Mouse (Mus musculus): ENCODE data around the gene Sec23ip.
"Not testable (repeated sequence)": the region's sequence is repeated elsewhere in the genome, so short reads cannot be mapped to it uniquely, and the experiment has no call there.

The Sec23ip gene

DNA sequence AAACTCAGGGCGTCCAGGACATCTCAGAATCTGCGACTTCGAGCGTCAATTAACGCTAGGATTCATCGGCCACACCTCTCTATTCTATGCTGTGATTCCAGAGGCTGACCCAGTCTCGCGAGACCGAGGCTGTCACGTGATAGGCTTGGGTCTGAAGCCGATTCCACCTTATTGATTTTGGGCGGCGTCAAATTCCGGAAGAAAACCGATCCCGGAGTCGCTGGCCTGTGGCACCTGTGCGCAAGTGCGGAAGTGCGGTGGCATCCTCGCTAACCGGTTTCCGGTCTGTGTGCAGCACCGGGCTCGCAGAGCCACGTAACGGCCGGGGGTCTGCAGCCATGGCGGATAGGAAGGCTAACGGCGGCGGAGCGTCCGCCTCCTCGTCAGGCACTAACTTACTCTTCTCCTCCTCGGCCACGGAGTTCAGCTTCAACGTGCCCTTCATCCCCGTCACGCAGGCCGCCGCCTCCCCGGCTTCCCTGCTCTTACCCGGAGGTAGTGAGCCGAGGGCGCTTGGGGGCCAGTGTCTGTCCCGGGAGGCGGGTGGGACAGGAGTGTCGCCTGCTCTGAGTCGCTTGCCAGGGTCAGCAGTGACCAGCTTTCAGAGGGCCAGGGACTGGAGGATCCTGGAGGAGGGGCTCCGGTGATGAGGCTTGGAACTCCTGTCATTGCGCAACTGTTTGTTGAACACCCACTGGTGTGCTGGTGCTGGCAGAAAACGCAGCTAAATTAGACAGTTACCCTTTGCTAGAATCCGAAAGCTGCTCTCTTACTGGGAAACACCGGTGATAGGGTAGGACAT is at the start of gene Sec23ip:
Sec23ip (plus strand) TSS at position 260 of the 802 bp plus-strand sequence.
- DNase-seq, result peak; percentile 96

DNA sequence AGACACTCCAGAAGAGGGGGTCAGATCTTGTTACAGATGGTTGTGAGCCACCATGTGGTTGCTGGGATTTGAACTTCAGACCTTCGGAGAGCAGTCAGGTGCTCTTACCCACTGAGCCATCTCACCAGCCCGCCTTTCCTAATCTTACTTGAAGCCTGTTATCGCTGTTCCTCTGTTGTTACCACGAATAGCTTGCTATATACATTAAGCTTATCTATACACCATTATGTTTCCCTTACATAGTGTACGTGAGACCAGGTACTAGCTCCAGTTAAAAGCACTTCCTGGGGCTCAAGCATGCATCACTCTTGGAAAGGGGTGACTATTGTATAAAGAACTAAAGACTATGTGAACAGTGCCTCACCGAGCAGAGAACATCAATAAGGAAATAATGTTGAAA is 44.8 kb upstream of the Sec23ip start:
- DNase-seq, result not testable (repeated sequence)

DNA sequence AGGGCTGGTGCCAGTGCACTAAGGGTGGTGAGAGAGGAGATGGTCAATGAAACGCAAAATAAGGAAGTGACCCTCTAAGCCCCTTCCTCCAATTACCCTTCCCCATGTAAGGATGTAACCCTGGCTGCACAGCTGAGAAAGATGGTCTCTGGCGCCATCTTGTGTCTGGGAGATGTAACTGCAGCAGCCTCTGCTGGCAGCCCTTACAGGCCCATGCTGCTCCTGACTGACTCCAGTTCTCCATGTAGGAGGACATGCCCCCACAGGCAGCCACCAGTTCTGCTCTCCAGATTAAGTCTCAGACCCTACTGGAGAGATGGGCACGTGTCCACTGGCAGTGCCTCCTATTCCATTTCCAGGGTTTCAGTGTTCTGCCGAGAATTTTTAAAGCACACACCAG is 39.0 kb upstream of the Sec23ip start:
- peak; percentile 76 for DNase-seq

DNA sequence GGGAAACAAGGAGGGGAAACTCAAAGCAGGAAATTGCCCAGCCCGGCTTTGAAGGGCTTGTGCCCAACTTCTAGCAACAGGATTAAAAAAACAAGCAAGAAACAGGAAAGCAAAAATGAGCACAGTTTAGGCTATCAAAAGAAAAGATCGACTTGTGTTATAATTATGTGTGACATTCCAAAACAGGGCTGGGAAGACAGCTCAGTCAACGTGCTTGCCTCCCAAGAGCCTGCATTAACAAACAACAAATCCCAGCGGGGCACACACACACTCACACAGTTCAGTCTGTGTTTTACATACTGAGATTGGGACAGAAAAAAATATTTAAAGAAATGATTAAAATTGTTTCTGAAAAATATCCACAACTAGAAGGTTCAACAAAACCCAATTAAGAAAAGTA is 26.8 kb upstream of the Sec23ip start:
- no peak for DNase-seq

DNA sequence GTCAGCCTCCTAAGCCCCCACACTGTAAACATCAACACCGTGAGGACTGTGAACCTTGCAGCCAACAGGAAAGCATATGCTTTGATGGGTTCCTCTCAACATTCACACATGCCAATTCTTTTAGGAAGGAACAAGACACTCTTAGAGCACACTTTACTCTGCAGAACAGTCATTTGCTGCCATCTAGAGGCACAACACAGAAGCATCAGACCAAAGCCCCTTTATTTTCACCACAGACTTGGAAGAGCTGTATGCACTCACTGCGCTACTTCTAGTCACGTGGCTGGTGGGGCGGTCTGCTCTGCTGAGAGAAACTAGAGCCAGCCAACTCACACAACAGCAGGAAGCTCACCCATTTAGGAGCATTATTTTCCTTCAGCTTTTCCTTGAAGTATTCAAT is 20.0 kb upstream of the Sec23ip start:
- DNase-seq, result peak; percentile 73

DNA sequence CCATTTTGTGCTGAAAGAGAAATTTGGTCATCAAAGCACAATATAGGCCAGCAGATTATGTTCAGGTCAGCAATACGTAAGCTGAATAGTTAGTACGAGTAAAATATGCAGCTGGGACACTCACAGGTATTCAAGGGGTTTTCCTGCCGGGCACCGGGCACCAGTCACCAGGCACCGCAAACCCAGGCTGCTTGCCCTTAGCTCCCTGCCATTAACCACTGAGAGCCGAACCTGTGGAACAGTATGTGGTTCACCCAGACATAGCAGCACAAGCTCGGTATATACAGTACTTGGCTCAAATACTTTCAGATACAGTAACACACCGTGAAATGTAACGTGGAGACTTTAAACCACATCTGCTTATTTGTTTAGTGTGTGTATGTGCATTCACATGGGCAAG is 19.6 kb upstream of the Sec23ip start:
- DNase-seq, result no peak

DNA sequence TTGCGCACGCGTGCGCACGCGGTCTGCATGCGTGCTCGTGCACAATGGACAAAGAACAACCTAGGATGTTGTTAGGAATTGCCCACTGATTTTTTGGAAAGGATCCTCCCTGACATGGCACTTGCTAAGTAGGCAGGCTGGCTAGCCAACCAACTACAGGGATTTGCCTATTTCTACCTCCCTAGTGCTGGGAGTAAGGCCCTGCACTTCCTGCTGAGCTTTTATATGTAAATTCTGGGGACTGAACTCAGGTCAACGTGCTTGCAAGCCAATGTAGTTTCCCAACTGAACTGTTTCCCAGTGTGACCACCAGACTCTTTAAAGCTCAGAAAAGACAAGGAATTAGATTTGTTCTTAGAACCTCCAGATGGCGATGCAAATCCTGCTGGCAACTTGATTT is 17.7 kb upstream of the Sec23ip start:
- DNase-seq, result no peak

DNA sequence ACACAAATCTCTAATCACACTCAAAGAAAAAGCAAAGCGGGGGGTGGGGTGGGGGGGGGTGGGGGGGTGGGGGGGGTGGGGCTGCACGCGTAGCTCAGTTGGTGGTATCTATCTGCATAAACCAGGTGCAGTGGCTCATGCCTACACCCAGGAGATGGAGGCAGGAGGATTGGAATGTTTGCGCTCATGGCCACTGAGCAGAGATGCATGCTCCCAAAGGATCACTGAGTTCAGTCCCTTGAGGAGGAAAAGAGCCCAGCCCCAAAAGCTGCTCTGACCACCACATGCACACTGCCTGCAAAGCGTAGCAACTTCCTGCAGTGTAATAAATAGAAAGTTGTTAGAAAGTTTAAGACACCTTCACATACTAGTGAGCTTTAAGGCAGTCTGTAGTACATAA is 17.0 kb upstream of the Sec23ip start:
- DNase-seq, result no peak

DNA sequence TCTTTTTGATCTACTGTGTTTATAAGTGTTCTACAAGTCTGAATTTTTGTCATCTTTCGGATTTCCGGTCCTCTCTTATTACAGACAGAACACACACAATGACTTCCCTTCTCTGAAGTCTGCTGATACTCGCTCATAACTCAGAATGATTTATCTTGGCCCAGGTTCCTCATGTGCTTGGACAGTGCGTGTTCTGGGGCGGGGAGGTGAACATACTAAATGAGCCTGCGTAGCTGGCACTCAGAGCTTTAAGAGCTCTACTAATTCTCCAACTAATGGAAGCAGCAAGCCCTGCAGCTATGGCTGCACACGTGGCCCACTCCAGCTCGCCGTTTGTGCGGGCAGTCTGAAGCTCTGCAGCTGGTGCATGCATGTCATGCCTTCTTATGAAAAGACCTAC is 16.0 kb upstream of the Sec23ip start:
- no peak for DNase-seq

DNA sequence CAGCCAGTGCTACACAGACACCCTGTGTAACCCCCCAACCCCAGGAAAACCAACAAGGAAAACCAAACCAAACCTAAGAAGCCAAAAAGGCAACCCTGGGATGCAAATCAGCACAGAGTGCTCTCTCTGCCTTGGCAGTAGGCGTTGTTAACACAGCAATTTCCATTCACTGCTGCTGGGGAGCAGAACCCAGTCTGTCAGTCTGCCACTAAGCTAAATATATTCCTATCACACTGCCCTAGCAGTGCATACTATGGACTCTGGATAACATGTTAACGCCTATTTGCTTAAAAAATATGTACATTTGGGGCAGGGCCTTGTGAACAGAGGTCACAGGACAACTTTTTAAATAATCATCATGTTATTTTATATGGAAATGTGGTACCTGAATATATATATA is 13.2 kb upstream of the Sec23ip start:
- DNase-seq, result no peak

DNA sequence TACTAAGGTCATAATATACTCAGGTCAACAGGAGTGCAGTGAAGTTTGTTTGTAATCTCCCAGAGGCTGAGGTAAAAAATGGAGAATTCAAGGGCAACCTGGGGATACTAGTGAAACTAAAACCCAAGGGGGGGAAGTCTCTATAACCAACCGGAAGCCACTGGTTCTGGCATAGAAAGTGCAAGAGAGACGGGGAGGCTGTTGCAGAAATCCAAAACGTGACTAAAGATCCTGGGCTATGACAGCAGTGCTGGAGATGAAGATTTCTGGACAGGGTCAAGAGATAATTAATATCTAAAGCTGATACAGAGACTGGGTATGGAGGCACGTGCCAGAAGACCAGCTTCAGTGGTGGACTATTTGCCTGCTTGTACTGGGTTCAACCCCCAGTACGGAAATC is 6.7 kb upstream of the Sec23ip start:
- no peak for DNase-seq

DNA sequence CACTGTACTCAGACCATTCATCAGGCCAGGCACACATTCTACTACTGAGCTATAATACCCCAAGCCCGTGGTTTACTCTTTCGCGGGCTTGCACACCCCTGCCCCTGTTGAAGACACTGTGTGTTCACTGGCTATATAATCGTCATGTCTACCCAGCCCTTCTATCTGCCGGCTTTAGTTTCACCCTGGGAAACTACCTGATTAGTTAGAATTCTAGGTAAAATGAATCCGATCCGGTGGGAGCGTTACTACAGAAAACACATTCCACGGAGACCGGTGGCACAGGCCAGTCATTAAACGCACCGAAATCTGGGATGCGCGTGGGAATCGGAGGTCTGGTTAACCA is 5.7 kb upstream of the Sec23ip start:
- DNase-seq, result no peak

DNA sequence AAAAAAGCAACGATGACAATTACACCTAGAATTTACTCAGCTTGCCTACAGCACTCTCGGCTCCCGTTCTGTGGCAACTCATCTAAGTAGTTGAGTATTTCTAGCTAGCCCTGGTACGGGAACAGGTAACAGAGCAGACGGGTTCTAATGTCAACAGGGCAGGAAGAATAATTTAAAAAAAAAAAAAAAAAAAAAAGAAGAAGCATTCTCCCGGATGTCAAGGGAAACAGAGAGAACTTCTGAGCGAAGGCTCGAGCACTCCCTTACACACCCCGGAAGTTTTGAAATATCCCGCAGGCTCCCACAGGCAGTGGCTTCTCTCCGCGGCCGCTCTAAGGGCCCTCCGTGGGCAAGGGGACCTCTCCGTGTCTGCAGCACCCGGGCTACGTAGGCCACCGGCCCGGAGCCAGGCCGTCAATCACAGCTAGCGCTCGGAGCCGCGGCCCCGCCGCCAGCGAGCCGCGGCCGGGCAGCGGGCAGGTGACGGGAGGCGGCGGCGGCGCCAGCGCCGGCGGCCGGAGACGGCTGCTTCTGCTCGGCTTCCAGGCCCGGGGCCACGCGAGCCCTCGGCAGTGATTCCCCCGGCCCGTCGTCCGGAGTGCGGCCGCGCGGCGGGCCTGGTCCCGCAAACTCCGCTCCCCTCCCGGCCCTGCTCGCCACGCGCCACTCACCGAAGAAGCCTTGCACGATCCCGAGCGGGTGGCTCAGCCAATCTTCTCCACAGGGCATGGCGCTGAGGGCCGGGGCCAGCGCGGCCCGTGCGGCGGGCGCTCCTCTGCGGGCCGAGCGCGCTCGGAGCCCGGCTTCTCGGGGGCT is 5.1 kb upstream of the Sec23ip start:
- DNase-seq, result peak; percentile 67

DNA sequence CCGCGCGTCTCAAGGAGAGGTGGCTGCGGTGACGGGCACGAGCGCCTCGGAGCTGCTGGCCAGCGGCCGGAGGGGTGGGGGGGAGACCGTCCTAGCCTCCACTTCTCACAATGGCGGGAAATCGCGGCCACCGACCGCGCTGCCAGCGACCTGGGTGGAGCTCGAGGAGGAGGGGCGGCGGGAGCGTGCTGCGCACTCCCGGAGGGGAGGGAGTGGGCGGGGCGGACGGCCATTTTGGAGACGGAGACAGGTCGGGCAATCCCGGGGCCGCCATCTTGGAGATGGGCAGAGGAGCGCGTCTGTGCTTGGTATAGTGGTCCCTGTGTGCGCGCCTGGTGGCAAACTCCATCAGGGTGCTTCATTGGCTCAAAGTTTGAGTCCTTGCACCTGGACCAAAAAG is 4.4 kb upstream of the Sec23ip start, which contains the start of gene Mcmbp:
Mcmbp (minus strand) TSS at position 162 of the 400 bp plus-strand sequence.
- DNase-seq, result peak; percentile 99

DNA sequence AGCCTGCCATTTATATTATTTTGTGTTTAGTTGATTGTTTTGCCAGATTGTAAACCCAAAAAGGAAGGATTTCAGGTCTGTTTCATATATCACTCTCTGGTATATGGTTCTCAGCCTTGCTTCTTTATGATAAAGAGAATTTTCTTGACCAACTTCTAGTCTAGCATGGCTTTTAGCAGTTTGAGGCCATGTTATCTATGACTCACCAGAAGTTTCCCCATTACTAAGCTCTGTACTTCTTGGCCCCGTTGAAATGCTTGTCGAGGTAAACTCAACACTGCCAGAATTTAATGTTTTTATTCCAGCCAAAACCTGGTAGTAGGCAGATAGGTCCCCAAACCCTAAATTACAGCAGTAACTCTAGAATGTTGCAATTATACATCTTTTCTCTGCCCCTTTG is 845 bp upstream of the Sec23ip start:
- DNase-seq, result no peak

DNA sequence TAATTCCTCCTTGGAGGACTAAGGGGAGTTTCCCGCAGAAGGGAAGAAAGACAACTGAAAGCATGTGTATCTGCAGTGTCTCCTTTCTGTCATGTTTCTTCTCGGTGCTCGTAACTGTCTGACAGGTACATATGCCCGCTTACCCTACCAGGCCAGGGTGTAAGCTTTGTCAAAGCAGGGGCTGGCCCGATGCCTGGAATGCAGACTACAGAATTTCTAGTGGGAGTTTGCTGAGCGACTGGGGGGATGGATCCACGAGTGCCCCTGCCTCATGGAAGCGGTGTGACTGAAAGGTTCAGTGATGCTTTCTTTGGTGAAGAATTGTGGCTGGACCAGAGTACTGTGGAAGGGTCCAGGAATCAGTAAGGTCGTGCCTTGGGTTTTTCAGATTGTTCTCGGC is 1.4 kb downstream of the Sec23ip start:
- no peak for DNase-seq

DNA sequence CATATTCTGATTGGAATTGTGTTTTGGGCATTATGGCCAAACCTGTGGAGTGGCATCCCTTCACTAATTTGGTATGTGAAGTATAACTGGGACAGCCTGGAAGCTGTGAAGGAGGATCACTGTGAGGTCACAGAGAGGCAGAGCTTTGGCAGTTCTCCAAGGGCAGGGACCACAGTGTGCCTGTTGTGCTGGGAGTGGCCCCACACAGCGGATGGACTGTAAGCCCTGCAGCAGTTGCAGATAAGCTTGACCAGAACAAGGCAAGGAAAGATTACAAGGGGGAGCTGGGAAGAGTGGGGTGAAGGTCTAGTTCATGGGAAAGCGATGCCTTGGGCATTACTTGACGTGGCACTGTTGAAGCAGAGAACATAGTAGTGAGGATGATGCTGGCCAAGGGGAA is 4.0 kb downstream of the Sec23ip start:
- no peak for DNase-seq

DNA sequence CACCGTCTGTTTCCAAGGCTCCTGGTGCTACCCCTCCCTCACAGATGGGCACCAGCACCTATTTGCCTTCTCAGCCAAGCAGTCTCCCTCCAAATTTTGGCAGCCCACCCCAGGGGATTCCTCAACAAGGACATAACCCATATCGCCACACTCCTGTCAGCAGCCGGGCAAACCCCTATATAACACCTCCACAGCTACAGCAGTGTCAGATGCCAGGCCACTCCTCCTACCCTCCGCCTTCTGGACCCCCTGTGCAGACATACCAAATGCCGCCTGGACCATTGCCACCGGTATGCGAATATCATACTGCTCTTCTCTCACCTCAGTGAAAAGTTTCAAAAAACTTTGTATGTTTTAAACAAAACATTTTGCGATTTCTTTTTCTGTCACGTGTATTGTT is 5.6 kb downstream of the Sec23ip start:
- DNase-seq, result no peak

DNA sequence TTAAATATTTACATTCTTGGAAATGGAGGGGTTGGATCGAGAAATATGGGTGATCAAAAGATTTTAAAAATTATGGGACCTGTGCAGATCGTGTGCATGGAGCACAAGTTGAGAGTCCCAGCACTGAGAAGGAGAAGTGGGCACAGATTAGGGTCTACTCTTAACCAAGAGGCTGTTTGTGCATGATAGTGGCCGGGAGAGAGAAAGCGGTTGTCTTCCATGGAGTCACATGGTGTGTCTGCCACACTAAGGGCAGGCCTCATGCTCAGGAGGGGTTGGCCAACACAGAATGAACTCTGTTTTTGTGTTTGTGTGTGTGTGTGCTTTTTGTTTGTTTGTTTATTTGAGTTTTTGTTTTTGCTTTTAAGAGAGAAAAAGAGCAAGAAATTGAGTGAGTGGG is 7.3 kb downstream of the Sec23ip start:
- no peak for DNase-seq

DNA sequence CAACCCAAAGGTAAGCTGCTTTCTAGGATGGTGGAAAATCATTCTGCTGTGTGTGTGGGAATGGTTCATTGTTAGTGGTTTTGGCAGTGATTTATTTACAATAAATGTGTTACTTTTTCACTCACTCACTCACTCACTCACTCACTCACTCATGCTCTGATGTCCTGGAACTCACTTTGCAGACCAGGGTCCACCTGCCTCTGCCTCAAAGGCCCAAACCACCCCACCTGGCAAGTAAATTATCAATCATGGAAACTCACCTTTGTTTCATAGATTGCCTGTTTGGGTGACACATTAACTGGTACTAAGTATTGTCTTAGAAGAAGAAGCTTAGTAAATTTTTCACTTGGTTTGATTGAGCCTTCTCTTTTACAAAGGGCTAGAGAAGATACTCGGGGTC is 10.7 kb downstream of the Sec23ip start:
- no peak for DNase-seq

DNA sequence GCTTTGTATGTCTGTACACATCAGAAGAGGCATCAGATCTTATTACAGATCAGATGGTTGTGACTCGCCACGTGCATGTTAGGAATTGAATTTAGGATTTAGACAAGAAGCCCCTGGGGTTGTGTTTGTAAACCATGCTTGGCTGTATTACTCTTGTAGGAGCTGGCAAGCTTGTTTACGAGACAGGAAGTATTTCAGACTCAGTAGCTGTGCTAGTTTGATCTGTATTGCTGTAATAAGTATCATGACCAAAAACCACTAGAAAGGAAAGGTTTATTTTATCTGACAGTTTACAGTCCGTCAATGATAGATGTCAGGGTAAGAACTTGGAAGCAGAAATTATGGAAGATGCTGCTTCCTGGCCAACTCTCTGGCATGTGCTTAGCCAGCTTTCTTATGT is 14.2 kb downstream of the Sec23ip start:
- no peak for DNase-seq

DNA sequence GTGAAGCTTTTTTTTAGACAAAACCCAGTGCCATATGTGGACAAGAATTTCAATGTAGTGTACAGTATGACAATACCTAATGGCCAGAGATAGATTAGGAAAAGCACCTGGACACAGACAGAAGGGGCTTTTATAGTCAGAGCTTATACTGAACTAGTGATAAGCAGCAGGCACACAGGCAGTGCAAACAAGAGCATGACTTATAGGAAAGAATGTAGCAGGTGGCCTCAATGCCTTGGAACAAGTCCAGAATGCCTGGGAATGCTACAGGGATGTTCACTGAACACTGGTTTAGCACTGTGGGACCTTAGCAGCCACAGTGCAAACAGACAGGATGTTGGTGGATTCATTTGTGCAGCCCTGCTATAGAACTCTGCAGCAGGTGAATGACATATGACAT is 22.0 kb downstream of the Sec23ip start:
- DNase-seq, result no peak

DNA sequence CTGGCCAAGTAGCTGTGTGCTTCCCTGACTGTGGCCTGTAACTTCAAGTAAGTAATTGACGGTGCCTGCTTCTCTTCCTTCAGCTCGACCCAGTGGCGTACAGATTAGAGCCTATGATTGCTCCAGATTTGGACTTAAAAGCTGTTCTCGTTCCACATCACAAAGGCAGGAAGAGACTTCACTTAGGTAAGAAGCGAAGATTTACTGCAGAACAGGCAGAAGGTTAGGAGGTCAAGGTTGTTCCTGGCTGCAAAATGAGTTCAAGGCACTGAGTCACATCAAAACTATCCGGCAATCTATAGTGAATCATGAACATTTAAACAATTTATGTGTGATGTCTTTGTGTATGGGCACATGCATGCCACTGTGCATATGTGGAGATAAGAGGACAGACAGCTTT is 32.5 kb downstream of the Sec23ip start:
- DNase-seq, result no peak

DNA sequence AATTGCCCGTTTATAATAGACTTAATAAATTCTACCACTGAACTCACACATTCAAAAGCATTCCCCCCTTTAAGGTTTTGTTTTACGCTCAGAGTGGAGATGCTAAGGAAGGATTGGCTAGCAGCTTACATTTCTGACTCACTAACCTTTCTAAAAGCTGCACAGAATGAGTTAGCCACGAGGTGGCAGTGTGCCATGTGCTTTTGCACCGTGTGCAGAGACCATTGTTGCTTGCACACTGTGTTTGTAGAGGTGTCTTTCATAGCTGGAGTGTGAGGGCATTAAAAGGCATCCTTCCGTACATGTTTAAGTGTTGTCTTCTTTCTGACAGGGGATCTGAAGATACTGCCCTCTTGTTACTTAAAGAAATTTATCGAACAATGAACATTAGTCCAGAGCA is 34.6 kb downstream of the Sec23ip start:
- DNase-seq, result peak; percentile 60

DNA sequence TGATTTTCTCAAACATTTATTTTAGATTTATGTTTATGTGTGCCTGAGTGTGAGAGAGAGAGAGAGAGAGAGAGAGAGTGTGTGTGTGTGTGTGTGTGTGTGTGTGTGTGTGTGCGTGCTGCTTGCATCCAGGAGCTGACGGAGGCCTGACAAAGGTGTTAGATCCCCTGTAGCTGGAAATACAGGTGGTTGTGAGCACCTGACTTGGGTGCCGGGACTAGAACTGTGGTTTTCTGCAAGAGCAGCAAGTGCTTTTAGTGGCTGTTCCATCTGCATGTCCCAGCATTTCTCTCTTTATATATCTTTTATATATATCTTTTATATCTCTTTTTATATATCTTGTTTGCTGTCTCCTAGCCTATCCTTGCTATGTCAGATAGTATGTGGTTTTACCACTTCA is 37.1 kb downstream of the Sec23ip start:
- no peak for DNase-seq

All from thymus, postnatal 4 days (tissue).